Mouse (Mus musculus) stomach, postnatal 0 days (tissue): ENCODE results near the gene Ufc1. TPM values are rescaled to one million over a fixed set of nuclear protein-coding genes. Genes with fewer than 3 reads are reported as not detected.

Experiments used
- ATAC-seq: fragments of 200-750 bp; cut with Nextera tagmentation; 2 replicates; pipeline ENCODE4 v1.8.0; 2017; ENCODE audit not compliant: low FRiP score, low TSS enrichment
- DNase-seq: peaks from one replicate; pipeline ENCODE4 v3.0.0-alpha.2; 2016; ENCODE audit warnings: low spot score
- H3K27ac ChIP-seq: fragments of 300-500 bp; sonication (generic); replicated peaks from 2 replicates; pipeline ENCODE4 v1.5.1; 2014; ENCODE audit warnings: mild to moderate bottlenecking, control low read depth
- H3K27me3 ChIP-seq: fragments of 300-500 bp; sonication (generic); 2 replicates; pipeline ENCODE4 v1.6.1; 2014; ENCODE audit warnings: low read length; ENCODE audit not compliant: control insufficient read depth, insufficient read depth
- H3K36me3 ChIP-seq: fragments of 300-500 bp; sonication (generic); 2 replicates; pipeline ENCODE4 v1.6.1; 2014; ENCODE audit warnings: low read length, mixed read lengths; ENCODE audit not compliant: control insufficient read depth, insufficient read depth
- H3K4me1 ChIP-seq: fragments of 300-500 bp; sonication (generic); replicated peaks from 2 replicates; pipeline ENCODE4 v1.6.1; 2014; ENCODE audit warnings: antibody characterized with exemption; ENCODE audit not compliant: control insufficient read depth, insufficient read depth
- H3K4me2 ChIP-seq: fragments of 300-500 bp; sonication (generic); replicated peaks from 2 replicates; pipeline ENCODE4 v1.6.1; 2014; ENCODE audit warnings: low read depth, mild to moderate bottlenecking, control low read depth, moderate library complexity
- H3K4me3 ChIP-seq: fragments of 300-500 bp; sonication (generic); 2 replicates; pipeline ENCODE4 v1.5.1; 2014; ENCODE audit warnings: low read depth, low read length, control low read depth
- H3K9ac ChIP-seq: fragments of 300-500 bp; sonication (generic); 2 replicates; pipeline ENCODE4 v1.6.1; 2014; ENCODE audit warnings: mild to moderate bottlenecking, low read length, control low read depth, mixed read lengths
- H3K9me3 ChIP-seq: fragments of 300-500 bp; sonication (generic); 2 replicates; pipeline ENCODE4 v1.6.1; 2016; ENCODE audit warnings: low read length; ENCODE audit not compliant: control insufficient read depth
- CTCF ChIP-seq: IDR thresholded peaks from 2 replicates; pipeline ENCODE4 v1.5.1; 2016; ENCODE audit warnings: antibody characterized with exemption, low read depth, mild to moderate bottlenecking, moderate library complexity
- EP300 ChIP-seq: optimal IDR thresholded peaks from 2 replicates; pipeline ENCODE3; 2016; ENCODE audit warnings: antibody characterized with exemption
- WGBS: fragments of 180-500 bp; shearing (Covaris S2); extraction: QIAGEN DNeasy Blood & Tissue Kit; methylation state at CpG from one replicate; pipeline ENCODE4 v1.1.7; 2014; 5-methylcytosine and 5-hydroxymethylcytosine counted together
- polyA plus RNA-seq: library from polyadenylated mRNA; unstranded; fragments of >200 nt; fragmentation: Nextera tagmentation; extraction: Ambion mirVana; gene quantifications from 2 replicates; pipeline ENCODE4 v1.2.1, GENCODE M21; 2015

Gene Ufc1
- polyA plus RNA-seq, 1 experiment from 2014 or later, result 135 TPM

GRCm38 (mm10) chr1:171263666-171264461 is 31.0 kb downstream of the Ufc1 start:
- no peak overlapping the region for H3K4me2 ChIP-seq
- H3K27me3 ChIP-seq, result no peaks in the 10 kb centered on the region
- no peak for DNase-seq
- TF ChIP-seq CTCF, result peak; percentile 50
- no peak for TF ChIP-seq EP300
- peak; percentile 27; the same call in 1 of the 2 replicates for ATAC-seq
- no peak overlapping the region for H3K9ac ChIP-seq
- 0 out of 2 replicates have a peak, but pooled peaks cover 3% of the 10 kb centered on the region for H3K4me1 ChIP-seq
- H3K4me3 ChIP-seq, result no peak overlapping the region
- 64% methylated on average over 3 of the region's 3 CpGs for WGBS
- peak overlapping the region; percentile 84 for H3K27ac ChIP-seq
- H3K36me3 ChIP-seq, result no peaks in the 10 kb centered on the region
- H3K9me3 ChIP-seq, result no peaks in the 10 kb centered on the region

GRCm38 (mm10) chr1:171263185-171263611 is 31.6 kb downstream of the Ufc1 start:
- Histone ChIP-seq H3K27ac (peak overlapping the region; percentile 84), H3K4me1 (0 out of 2 replicates have a peak, but pooled peaks cover 3% of the 10 kb centered on the region), H3K27me3 (no peaks in the 10 kb centered on the region), H3K36me3 (no peaks in the 10 kb centered on the region), H3K9me3 (no peaks in the 10 kb centered on the region), H3K4me2 (peak overlapping the region; percentile 40; the same call in 1 of the 2 replicates), H3K4me3 (no peak overlapping the region), H3K9ac (no peak overlapping the region)
- DNase-seq, result peak; percentile 55
- peak; percentile 82; the same call in 1 of the 2 replicates for ATAC-seq
- WGBS, result 0% methylated on average over 2 of the region's 2 CpGs
- no peak for TF ChIP-seq EP300
- no peak for TF ChIP-seq CTCF

DNA sequence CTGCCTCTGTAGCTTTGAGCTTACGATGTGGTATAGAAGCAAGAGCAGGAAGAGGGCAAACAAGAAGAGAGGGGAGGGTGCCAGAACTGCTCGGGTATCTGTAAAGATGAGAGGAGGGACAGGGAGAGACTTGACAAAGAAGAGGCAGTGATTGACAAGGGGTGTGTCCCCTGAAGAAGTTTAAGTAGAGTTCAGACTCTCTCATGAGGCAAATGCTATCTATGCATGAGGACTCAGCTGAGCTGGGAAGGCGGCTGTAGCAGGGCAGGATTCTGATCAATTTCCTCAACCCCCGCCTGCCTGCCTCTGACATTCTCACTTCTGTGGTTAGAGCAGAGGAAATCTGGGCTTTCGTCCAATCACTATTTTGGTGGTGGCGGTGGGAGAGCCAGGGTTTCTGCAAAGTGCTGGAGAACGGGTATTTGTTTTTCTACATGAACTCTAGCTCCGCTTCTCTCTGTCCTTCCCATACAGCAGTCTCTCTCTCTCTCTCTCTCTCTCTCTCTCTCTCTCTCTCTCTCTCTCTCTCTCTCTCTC is 32.2 kb downstream of the Ufc1 start:
- H3K27me3 ChIP-seq, result no peaks in the 10 kb centered on the region
- peak overlapping the region; percentile 91 for H3K27ac ChIP-seq
- 0 out of 2 replicates have a peak overlapping the region, but pooled peaks have one; percentile 31 for H3K9ac ChIP-seq
- H3K4me2 ChIP-seq, result peak overlapping the region; percentile 40
- peak; percentile 62 for DNase-seq
- 0% methylated on average over 8 of the region's 8 CpGs for WGBS
- H3K4me3 ChIP-seq, result no peak overlapping the region; the same call in 1 of the 2 replicates
- ATAC-seq, result peak; percentile 63
- H3K4me1 ChIP-seq, result 0 out of 2 replicates have a peak, but pooled peaks cover 3% of the 10 kb centered on the region
- H3K9me3 ChIP-seq, result no peaks in the 10 kb centered on the region
- no peaks in the 10 kb centered on the region for H3K36me3 ChIP-seq
- TF ChIP-seq EP300 (no peak), CTCF (no peak)

DNA sequence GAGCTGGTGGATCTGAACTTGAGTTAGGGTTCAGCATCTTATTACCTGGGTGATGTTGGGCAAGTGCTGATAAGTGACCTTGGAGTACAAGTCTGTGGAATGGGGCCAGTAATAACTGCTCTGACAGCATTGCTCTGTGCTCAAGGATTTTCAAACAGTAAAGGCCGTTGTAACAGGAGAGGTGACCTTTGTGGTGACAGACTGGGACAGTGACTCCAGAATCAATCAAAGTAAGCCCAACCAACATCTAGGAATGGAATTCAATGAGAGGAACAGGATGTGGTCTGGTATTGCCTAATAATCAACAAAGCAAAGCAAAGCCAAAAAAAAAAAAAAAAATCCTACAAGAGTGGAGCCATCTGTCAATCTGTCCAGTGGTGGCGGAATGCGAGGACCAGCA is 34.5 kb downstream of the Ufc1 start:
- H3K9ac ChIP-seq, result no peak overlapping the region
- no peak overlapping the region for H3K4me2 ChIP-seq
- 59% methylated on average over 3 of the region's 3 CpGs for WGBS
- H3K4me3 ChIP-seq, result no peak overlapping the region
- 0 out of 2 replicates have a peak, but pooled peaks cover 3% of the 10 kb centered on the region for H3K4me1 ChIP-seq
- H3K27ac ChIP-seq, result 0 out of 2 replicates have a peak overlapping the region, but pooled peaks have one; percentile 18
- no peak for ATAC-seq
- no peaks in the 10 kb centered on the region for H3K27me3 ChIP-seq
- no peaks in the 10 kb centered on the region for H3K36me3 ChIP-seq
- DNase-seq, result no peak
- no peaks in the 10 kb centered on the region for H3K9me3 ChIP-seq
- TF ChIP-seq CTCF, result no peak
- TF ChIP-seq EP300, result no peak

DNA sequence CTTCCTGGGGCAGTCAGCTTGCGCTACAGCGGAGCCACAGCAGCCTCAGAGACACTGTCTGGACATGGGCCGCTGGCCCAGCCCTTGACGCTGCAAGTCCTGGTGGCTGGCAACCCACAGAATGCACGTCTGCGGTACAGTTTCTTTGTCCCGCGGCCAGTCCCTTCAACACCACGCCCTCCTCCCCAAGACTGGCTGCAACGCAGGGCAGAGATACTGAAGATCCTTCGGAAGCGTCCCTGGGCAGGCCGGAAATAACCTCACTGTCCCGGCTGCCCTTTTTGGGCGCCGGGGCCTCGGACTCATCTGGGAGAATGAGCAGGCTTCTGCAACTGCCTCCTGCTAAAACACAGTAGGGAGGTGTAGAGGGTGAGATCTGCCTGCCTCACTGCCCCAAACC is 35.9 kb downstream of the Ufc1 start:
- Histone ChIP-seq H3K9me3 (no peaks in the 10 kb centered on the region), H3K4me2 (no peak overlapping the region), H3K4me3 (no peak overlapping the region), H3K4me1 (0 out of 2 replicates have a peak, but pooled peaks cover 3% of the 10 kb centered on the region), H3K36me3 (0 out of 2 replicates have a peak, but pooled peaks cover 3% of the 10 kb centered on the region), H3K27me3 (no peaks in the 10 kb centered on the region), H3K27ac (no peak overlapping the region), H3K9ac (no peak overlapping the region)
- no peak for DNase-seq
- TF ChIP-seq CTCF, result no peak
- no peak for TF ChIP-seq EP300
- 67% methylated on average over 17 of the region's 17 CpGs for WGBS
- no peak for ATAC-seq

DNA sequence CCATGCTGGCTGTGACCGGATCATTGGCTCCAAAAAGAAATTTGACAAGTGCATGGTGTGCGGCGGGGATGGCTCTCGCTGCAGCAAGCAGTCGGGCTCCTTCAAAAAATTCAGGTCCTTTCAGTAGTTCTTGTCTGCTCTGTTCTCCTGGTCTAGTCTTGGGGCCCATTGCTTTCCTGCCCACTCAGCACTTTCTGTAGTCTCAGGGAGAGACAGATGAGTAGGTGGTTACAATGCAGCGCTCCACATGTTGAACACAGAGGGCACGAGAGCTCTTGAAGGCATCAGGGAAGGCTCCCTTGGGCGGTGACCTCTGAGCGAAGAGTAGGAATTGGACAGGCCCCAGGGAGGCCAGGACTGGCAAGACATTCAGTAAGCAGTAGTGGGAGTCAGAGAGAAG is 37.0 kb downstream of the Ufc1 start:
- 0 out of 2 replicates have a peak, but pooled peaks cover 3% of the 10 kb centered on the region for H3K4me1 ChIP-seq
- no peak overlapping the region for H3K4me2 ChIP-seq
- no peak overlapping the region for H3K27ac ChIP-seq
- no peak overlapping the region for H3K4me3 ChIP-seq
- 0 out of 2 replicates have a peak, but pooled peaks cover 3% of the 10 kb centered on the region for H3K36me3 ChIP-seq
- H3K27me3 ChIP-seq, result no peaks in the 10 kb centered on the region
- H3K9ac ChIP-seq, result no peak overlapping the region
- H3K9me3 ChIP-seq, result no peaks in the 10 kb centered on the region
- TF ChIP-seq CTCF (no peak), EP300 (no peak)
- DNase-seq (no peak), ATAC-seq (no peak)
- 81% methylated on average over 9 of the region's 9 CpGs for WGBS
